Mouse (Mus musculus) cerebellum, adult 18-20 months (tissue): ENCODE measurements at regions not wholly inside any gene's neighbourhood (a gene's known extent, or its start where the extent isn't known, plus 50 kb on each side); places are given as distances from the start of the nearest gene placed in this dataset.

Experiments used
- DNase-seq, 2 experiments: peaks; one replicate each; pipeline ENCODE4 v3.0.0; 2021

DNA sequence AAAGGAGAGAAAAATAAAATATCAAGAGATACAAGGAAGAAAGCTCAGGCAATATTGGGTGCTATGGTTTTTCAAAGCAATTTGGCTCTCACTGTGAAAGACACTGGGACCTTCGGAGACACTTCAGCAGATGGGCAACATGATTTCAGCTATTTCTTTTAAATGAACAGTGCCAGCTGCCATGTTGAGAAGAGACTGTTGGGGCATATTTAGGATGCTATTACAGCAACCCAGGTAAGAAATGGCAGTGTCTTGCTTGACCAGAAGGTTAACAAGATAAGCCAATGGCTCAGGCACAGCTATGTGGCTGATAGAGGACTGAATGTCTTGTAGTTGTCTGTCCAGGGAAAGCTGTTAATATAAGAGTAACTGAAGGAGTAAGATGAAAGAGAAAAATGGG is 348.6 kb downstream of the Ankrd7 start:
- peak; percentile 35 to 37 for DNase-seq

DNA sequence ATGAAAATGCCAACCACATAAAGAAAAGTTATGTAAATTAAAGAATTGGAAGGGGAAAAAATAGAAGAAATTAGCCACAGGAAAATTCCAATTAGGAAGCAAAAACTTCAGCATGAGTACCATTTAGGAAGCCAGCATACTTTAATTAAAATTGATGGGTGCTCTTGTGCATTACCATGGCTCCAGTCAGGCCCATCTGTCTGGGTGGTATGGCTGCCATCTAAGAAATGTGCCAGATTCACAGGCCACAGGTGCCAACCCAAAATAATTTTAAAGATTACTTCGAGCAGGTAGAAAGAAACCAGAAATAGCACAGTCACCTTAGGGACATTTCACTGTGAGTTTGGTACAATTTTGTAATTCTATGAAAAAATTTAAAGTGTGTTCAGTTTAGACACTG is 349.0 kb downstream of the Ankrd7 start:
- peak; percentile 62 to 64 for DNase-seq

DNA sequence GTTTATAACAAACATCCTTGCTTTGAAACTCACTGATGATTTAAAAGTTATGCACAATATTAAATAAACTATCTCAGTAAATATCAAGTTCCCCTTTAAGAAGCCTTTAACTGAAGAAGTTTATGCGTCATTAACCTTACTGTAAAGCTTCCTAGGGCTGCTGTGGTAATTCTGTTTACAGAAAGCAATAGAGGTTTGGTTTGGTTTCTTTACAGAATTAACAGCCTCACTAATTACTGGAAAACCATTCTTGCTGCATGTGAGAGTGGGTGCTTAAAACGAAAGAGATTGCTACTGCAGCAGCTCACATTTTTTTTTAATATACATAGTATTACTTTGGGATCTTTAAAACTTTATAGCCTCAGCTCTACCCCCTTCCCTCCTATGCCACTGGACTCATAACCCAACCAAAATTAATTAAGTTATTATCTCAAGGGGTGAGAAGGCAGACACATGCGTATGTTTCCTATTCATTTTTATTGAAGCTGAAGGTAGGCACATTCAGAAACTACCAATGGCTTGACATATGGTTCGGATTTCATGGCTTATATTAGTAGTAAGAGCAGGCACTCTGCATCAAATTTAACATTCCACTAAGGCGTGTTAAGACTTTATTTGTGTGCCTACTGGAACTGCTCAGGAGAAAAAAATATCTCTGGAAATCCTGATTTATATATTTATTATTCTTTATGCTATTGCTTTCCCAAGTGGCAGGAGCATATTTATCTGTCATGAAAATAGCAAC is 398.1 kb downstream of the Ankrd7 start:
- DNase-seq, result no peak

DNA sequence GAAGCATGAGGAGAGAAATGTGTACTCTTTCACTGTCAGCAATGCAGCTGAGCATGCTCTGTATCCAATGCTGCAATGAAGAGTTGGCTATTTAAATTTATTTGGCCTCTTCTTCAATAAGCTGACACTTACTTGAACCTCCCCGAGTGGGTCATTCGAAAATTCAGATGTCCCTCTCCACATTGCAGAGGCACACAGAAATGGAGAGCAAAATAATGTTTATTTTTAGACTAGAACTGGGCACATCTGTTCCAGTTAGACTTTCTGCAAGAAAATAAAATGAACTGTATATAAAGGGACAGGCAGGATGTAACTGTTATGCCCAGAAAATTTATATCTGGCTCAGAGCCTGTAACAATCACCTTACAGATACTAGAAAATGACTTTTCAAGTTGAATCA is 407.1 kb downstream of the Ankrd7 start:
- no peak for DNase-seq

DNA sequence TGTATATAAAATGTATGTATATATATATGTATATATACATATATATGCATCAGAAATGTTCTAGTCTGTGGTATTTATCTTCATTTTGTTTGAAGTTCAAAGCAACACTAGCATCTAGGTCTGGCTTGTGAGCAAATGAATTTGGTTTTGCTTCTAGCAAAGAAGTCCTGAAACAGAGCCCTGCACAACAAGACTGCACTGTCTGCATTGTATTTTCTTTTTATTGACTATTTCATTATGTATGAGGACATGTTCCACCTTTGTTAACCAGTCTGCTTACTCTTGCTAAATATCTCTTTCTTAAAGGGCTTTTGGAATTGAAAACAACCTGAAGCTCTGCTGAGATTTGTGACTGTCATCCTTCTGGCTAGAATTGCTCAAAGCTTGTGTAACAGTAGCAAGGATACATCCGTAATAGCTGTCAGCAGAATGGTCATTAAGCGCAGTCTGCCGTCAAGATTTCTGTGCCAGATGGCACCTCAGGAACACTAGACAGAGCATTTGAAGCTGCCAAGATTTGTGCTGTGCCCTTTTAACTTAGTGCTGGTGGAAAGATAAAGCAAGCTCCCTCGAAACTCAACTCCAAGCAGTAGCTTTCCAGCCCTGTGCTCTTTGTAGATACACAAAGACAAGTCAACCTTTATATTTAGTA is 416.7 kb downstream of the Ankrd7 start:
- peak; percentile 84 to 92 for DNase-seq

DNA sequence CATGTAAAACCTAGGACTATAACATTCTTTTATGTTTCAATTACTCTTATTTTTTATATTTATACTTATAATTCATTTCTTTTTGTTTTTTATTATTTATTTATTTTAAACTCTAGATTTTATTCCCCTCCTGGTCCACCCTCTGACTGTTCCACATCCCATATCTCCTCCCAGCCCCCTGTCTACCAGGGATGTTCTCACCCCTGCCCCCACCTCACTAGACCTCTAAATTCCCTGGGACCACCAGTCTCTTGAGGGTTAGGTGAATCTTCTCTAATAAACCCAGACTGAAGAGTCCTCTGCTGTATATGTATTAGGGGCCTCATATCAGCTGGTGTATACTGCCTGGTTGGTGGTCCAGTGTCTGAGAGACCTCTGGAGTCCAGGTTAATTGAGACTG is 466.5 kb downstream of the Ankrd7 start:
- DNase-seq, result no peak

DNA sequence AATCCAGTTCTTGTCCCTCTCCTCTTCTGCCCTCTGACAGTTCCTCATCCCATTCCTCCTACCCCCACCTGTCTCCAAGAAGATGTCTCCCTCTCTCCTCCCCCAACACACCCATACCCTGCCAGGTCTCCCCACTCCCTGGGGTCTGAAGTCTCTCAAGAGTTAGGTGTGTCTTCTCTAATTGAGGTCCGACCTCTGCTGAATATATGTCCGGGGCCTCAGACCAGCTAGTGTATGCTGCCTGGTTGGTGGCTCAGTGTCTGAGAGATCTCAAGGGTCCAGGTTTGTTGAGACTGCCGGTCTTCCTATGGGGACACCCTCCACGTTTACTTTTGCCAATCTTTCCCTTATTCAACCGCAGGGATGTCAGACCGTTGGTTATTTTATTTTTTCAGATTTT is 469.5 kb downstream of the Ankrd7 start:
- no peak for DNase-seq

DNA sequence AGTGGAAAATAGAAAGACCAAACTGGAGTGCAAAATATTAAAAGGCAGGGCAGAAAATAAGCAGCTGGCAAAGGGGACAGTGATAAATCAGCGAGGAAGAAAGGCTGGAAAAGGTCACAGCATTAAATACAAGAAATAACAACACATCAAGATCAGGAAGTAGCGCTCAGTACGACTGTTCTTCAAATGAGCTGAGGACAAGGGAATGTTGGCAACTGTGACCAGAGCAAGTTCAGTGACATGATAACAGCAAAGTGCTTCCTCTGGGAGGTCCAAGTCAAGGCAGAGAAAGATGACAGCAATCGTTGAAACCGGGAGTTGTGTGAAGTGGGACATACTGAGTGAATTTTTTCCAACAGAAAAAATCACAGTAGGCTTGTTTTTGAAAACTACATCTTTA is 472.4 kb downstream of the Ankrd7 start:
- no peak for DNase-seq
